Mouse (Mus musculus) embryonic fibroblast, embryonic 13.5 days (primary cell): ENCODE measurements around the gene Tcp10c.
"Not testable (repeated sequence)": the region's sequence is repeated elsewhere in the genome, so short reads cannot be mapped to it uniquely, and the experiment has no call there.

Experiments
- CTCF ChIP-seq: IDR thresholded peaks from 2 replicates; pipeline ENCODE4 v1.5.1; 2011; ENCODE audit warnings: mild to moderate bottlenecking, control low read depth, low read length, moderate library complexity, borderline replicate concordance; ENCODE audit not compliant: insufficient read depth
- POLR2A ChIP-seq: IDR thresholded peaks from 2 replicates; pipeline ENCODE4 v1.6.1; 2011; ENCODE audit warnings: low read depth, mild to moderate bottlenecking, control low read depth, low read length, moderate library complexity

GRCm38 (mm10) chr17:13423373-13424024, 69.1 kb downstream of the Tcp10c start:
- TF ChIP-seq CTCF, POLR2A: not testable (repeated sequence)
